In genomic region chr7:24797918-24798317, GRCm38 (mm10) we compare ENCODE assay signal across 38 mouse cellular contexts. TPM values are rescaled to one million over a fixed set of nuclear protein-coding genes. Genes with fewer than 3 reads are reported as not detected.
"Had no signal": no experiment of that assay in that cellular context is flagged by ENCODE, and none has a peak within 500 bp of the region (broad histone marks: within the 10 kb centered on the region; RNA-seq: fewer than 3 reads in every experiment).

No protein-coding gene starts in this region.

- H3K9me3 ChIP-seq: intestine, embryonic 15.5 days; kidney, embryonic 15.5 days; liver, embryonic 13.5 days; liver, embryonic 15.5 days had no signal

- H3K4me3 ChIP-seq: heart, adult 2 months; heart, embryonic 13.5 days; heart, embryonic 15.5 days; hindbrain, embryonic 13.5 days; intestine, embryonic 15.5 days; kidney, embryonic 15.5 days; left cerebral cortex, adult 2 months; limb, embryonic 10.5 days; limb, embryonic 12.5 days; liver, embryonic 13.5 days; liver, embryonic 15.5 days had no signal

- H3K4me2 ChIP-seq: heart, embryonic 11.5 days; heart, embryonic 13.5 days; heart, embryonic 15.5 days; hindbrain, embryonic 13.5 days; intestine, embryonic 15.5 days; kidney, embryonic 15.5 days; limb, embryonic 12.5 days; liver, embryonic 11.5 days; liver, embryonic 13.5 days; liver, embryonic 15.5 days had no signal

- ATAC-seq: hindbrain, embryonic 16.5 days; inflammation-experienced regulatory T-cells, adult 6 months; intestine, embryonic 15.5 days; intestine, postnatal 0 days; liver, postnatal 0 days had no signal

- DNase-seq: gastrocnemius, postnatal 25 days; heart, adult 2 months; heart, postnatal 14 days; heart, postnatal 36 days; kidney, adult 18-20 months; kidney, adult 8-10 months; kidney, postnatal 14 days; kidney, postnatal 36 days; layer of hippocampus, adult 9-11 months; liver; liver, embryonic 13.5 days; liver, postnatal 0 days had no signal

- H3K27ac ChIP-seq: heart, adult 2 months; heart, embryonic 13.5 days; heart, embryonic 15.5 days; hindbrain, embryonic 13.5 days; intestine, embryonic 15.5 days; kidney, embryonic 15.5 days; kidney, postnatal 0 days; left cerebral cortex, adult 2 months; limb, embryonic 10.5 days; limb, embryonic 12.5 days; liver, embryonic 13.5 days; liver, embryonic 15.5 days had no signal

- H3K4me1 ChIP-seq: heart, embryonic 13.5 days; heart, embryonic 15.5 days; hindbrain, embryonic 13.5 days; intestine, embryonic 15.5 days; kidney, embryonic 15.5 days; limb, embryonic 10.5 days; limb, embryonic 12.5 days; liver, embryonic 13.5 days; liver, embryonic 15.5 days had no signal

- H3K27me3 ChIP-seq: heart, embryonic 13.5 days; heart, embryonic 15.5 days; hindbrain, embryonic 13.5 days; kidney, embryonic 15.5 days; limb, embryonic 12.5 days; liver, embryonic 13.5 days; liver, embryonic 15.5 days had no signal

- H3K9ac ChIP-seq: heart, embryonic 13.5 days; heart, embryonic 15.5 days; hindbrain, embryonic 13.5 days; intestine, embryonic 15.5 days; kidney, embryonic 15.5 days; limb, embryonic 12.5 days; liver, embryonic 13.5 days; liver, embryonic 15.5 days; liver, postnatal 0 days had no signal

- H3K36me3 ChIP-seq: heart, embryonic 13.5 days; heart, embryonic 15.5 days; hindbrain, embryonic 13.5 days; intestine, embryonic 15.5 days; kidney, embryonic 15.5 days; limb, embryonic 10.5 days; limb, embryonic 12.5 days; liver, embryonic 13.5 days; liver, embryonic 15.5 days had no signal

RNA-seq across cellular contexts. Expression of gene Ceacam10, which starts 20.9 kb away (rescaled TPM):
- total RNA-seq: gastrocnemius, adult 18-20 months; gastrocnemius, adult 8-10 months; gastrocnemius, postnatal 25 days; gastrocnemius, postnatal 4 days; heart, adult 2 months; heart, postnatal 14 days; heart, postnatal 36 days; layer of hippocampus, adult 18-20 months; layer of hippocampus, adult 8-10 months; layer of hippocampus, postnatal 25 days; left cerebral cortex, adult 2 months; left cerebral cortex, postnatal 14 days; left cerebral cortex, postnatal 36 days had no signal
- polyA plus RNA-seq: heart, adult 2 months; heart, embryonic 11.5 days; heart, embryonic 13.5 days; heart, postnatal 0 days; hindbrain, embryonic 11.5 days; hindbrain, embryonic 13.5 days; inflammation-experienced regulatory T-cells, adult 6 months; kidney, embryonic 15.5 days; limb, embryonic 12.5 days; limb, embryonic 14.5 days; liver, embryonic 11.5 days had no signal

RNA-seq across cellular contexts. Expression of gene Cd177, which starts 37.8 kb away (rescaled TPM):
- total RNA-seq: gastrocnemius, adult 18-20 months; gastrocnemius, adult 8-10 months; gastrocnemius, postnatal 25 days; layer of hippocampus, postnatal 25 days; left cerebral cortex, adult 2 months; left cerebral cortex, postnatal 14 days; left cerebral cortex, postnatal 36 days had no signal
- polyA plus RNA-seq: hindbrain, embryonic 11.5 days; inflammation-experienced regulatory T-cells, adult 6 months; limb, embryonic 10.5 days; limb, embryonic 12.5 days had no signal
